Comparison of ENCODE assay signal across 9 mouse cellular contexts in the genomic region with DNA sequence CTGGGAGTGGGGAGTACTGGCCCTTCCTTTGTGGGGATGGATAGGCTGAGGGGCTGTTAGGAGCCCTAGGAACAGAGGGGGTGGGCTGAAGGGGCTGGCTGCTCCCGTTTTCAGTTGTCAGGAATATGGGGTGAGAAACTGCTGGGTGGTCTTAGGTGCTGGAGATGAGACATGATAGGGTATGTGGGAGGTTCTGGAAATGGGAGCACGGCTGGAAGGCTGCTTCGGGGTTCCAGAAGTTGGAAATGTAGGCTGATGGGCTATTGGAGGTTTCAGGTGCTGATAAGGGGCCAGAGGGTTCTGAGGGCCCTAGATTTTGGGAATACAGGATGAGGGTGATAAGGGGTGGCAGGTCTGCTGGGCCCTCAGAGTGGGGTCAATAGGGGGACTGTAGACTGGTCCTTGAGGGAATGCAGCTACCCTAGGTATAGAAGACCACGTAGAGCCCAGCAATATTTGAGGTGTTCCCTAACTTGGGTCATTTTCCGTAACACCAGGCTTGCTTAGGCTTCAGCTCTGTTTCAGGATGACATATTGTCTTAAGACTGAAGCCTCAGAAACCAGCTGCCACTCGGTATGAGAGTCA. TPM values are rescaled to one million over a fixed set of nuclear protein-coding genes. Genes with fewer than 3 reads are reported as not detected.
DNase-seq lines count a peak whose midpoint lies in the region; ATAC-seq lines count a peak whose summit lies in the region.
"Had no signal": no experiment of that assay in that cellular context is flagged by ENCODE, and none has a peak within 500 bp of the region (broad histone marks: within the 10 kb centered on the region; RNA-seq: fewer than 3 reads in every experiment).

No protein-coding gene starts in this region.

- H3K4me3 ChIP-seq in neural tube, embryonic 11.5 days (ENCODE audit: low read depth, low read length) = peak overlapping the region; percentile 48; the same call in 1 of the 2 replicates
- H3K4me3 ChIP-seq in forebrain, embryonic 14.5 days (ENCODE audit: low read depth, low read length) = peak overlapping the region; percentile 47
- H3K4me3 ChIP-seq in liver, embryonic 11.5 days (ENCODE audit: low read depth, low read length) = 0 out of 2 replicates have a peak overlapping the region, but pooled peaks have one; percentile 58
- H3K4me3 ChIP-seq in stomach, embryonic 15.5 days (replicated peaks) = peak overlapping the region; percentile 19; the same call in 1 of the 2 replicates

- no peaks in the 10 kb centered on the region for H3K9me3 ChIP-seq in neural tube, embryonic 11.5 days (ENCODE audit: control insufficient read depth, low read length)
- H3K9me3 ChIP-seq in forebrain, embryonic 14.5 days (replicated peaks; ENCODE audit: control insufficient read depth, low read length) = no peaks in the 10 kb centered on the region
- no peaks in the 10 kb centered on the region for H3K9me3 ChIP-seq in liver, embryonic 11.5 days (ENCODE audit: control insufficient read depth, low read length)
- no peaks in the 10 kb centered on the region for H3K9me3 ChIP-seq in stomach, embryonic 15.5 days

- intact Hi-C loops in left cerebral cortex, postnatal 14 days (cut with DNase I) = loop anchor here (2.0 kb wide), 1 partner anchor 27 kb away; no protein-coding TSS in a partner anchor

- H3K4me2 ChIP-seq in neural tube, embryonic 11.5 days (ENCODE audit: low read depth) = peak overlapping the region; percentile 20; the same call in 1 of the 2 replicates
- H3K4me2 ChIP-seq in forebrain, embryonic 14.5 days (ENCODE audit: low read length) = peak overlapping the region; percentile 34
- peak overlapping the region; percentile 55 for H3K4me2 ChIP-seq in liver, embryonic 11.5 days
- H3K4me2 ChIP-seq in stomach, embryonic 15.5 days = peak overlapping the region; percentile 74

- ATAC-seq in neural tube, embryonic 11.5 days (ENCODE audit: insufficient read depth, low FRiP score, low TSS enrichment) = peak; percentile 15; the same call in 1 of the 2 replicates
- peak; percentile 19; the same call in 1 of the 2 replicates for ATAC-seq in forebrain, embryonic 14.5 days
- no peak; the same call in 1 of the 2 replicates for ATAC-seq in liver, embryonic 11.5 days (replicated peaks; ENCODE audit: low FRiP score)
- ATAC-seq in stomach, embryonic 15.5 days (ENCODE audit: insufficient read depth, low FRiP score, low read depth) = no peak

- peaks cover 5% of the 10 kb centered on the region; the same call in 1 of the 2 replicates for H3K4me1 ChIP-seq in neural tube, embryonic 11.5 days (ENCODE audit: control insufficient read depth, insufficient read depth, low read length)
- peaks cover 9% of the 10 kb centered on the region for H3K4me1 ChIP-seq in forebrain, embryonic 14.5 days (ENCODE audit: control insufficient read depth, insufficient read depth, low read length)
- peaks cover 5% of the 10 kb centered on the region for H3K4me1 ChIP-seq in liver, embryonic 11.5 days (replicated peaks; ENCODE audit: control insufficient read depth, insufficient read depth, low read length)
- peaks cover 3% of the 10 kb centered on the region; the same call in 1 of the 2 replicates for H3K4me1 ChIP-seq in stomach, embryonic 15.5 days

- H3K27ac ChIP-seq in neural tube, embryonic 11.5 days (ENCODE audit: low read depth, low read length) = no peak overlapping the region
- H3K27ac ChIP-seq in forebrain, embryonic 14.5 days (ENCODE audit: low read depth, low read length) = no peak overlapping the region
- peak overlapping the region; percentile 49; the same call in 1 of the 2 replicates for H3K27ac ChIP-seq in liver, embryonic 11.5 days (ENCODE audit: low read depth, low read length)
- H3K27ac ChIP-seq in stomach, embryonic 15.5 days = 0 out of 2 replicates have a peak overlapping the region, but pooled peaks have one; percentile 31

- no peak for DNase-seq in neural tube, embryonic 11.5 days (ENCODE audit: low spot score)
- DNase-seq in neural tube, embryonic 10.5 days (ENCODE audit: extremely low spot score, low spot score) = no peak
- DNase-seq in forebrain, embryonic 14.5 days (ENCODE audit: low spot score) = no peak
- DNase-seq in liver, embryonic 11.5 days (ENCODE audit: low spot score) = no peak
- DNase-seq in retina, postnatal 1 day = no peak
- DNase-seq in left cerebral cortex, postnatal 14 days (ENCODE audit: low spot score in 2 of 2) = no peak
- DNase-seq in adrenal gland, postnatal 36 days = no peak

- no peak overlapping the region; the same call in 1 of the 2 replicates for H3K9ac ChIP-seq in neural tube, embryonic 11.5 days (ENCODE audit: low read length)
- no peak overlapping the region for H3K9ac ChIP-seq in forebrain, embryonic 14.5 days (ENCODE audit: low read length)
- peak overlapping the region; percentile 54 for H3K9ac ChIP-seq in liver, embryonic 11.5 days (ENCODE audit: low read depth, low read length)
- H3K9ac ChIP-seq in stomach, embryonic 15.5 days = no peak overlapping the region

- H3K36me3 ChIP-seq in neural tube, embryonic 11.5 days (ENCODE audit: control insufficient read depth, insufficient read depth, low read length) = no peaks in the 10 kb centered on the region
- H3K36me3 ChIP-seq in forebrain, embryonic 14.5 days (ENCODE audit: control insufficient read depth, insufficient read depth, low read length) = no peaks in the 10 kb centered on the region
- H3K36me3 ChIP-seq in liver, embryonic 11.5 days (ENCODE audit: control insufficient read depth, insufficient read depth, low read length) = no peaks in the 10 kb centered on the region
- no peaks in the 10 kb centered on the region for H3K36me3 ChIP-seq in stomach, embryonic 15.5 days

- WGBS in neural tube, embryonic 11.5 days = 76% methylated on average over 6 of the region's 6 CpGs
- WGBS in forebrain, embryonic 14.5 days = 73% methylated on average over 6 of the region's 6 CpGs
- WGBS in liver, embryonic 11.5 days = 72% methylated on average over 6 of the region's 6 CpGs
- 72% methylated on average over 6 of the region's 6 CpGs for WGBS in stomach, embryonic 15.5 days

- no peaks in the 10 kb centered on the region for H3K27me3 ChIP-seq in neural tube, embryonic 11.5 days (ENCODE audit: control insufficient read depth, insufficient read depth, low read length)
- no peaks in the 10 kb centered on the region for H3K27me3 ChIP-seq in forebrain, embryonic 14.5 days (replicated peaks; ENCODE audit: control insufficient read depth, insufficient read depth, low read length)
- no peaks in the 10 kb centered on the region for H3K27me3 ChIP-seq in liver, embryonic 11.5 days (replicated peaks; ENCODE audit: control insufficient read depth, insufficient read depth, low read length)
- no peaks in the 10 kb centered on the region for H3K27me3 ChIP-seq in stomach, embryonic 15.5 days (replicated peaks)

RNA-seq across cellular contexts. Expression of a gene that starts 0.5 kb away (rescaled TPM):
- 0.59 and 0.82 TPM in 2 replicates for polyA plus RNA-seq in neural tube, embryonic 11.5 days (2014; fragmentation: Nextera tagmentation; extraction: Ambion mirVana)
- polyA plus RNA-seq in forebrain, embryonic 14.5 days (2014; fragmentation: Nextera tagmentation; extraction: Ambion mirVana) = 0.51 and 0.55 TPM in 2 replicates
- 1.0 and 1.3 TPM in 2 replicates for polyA plus RNA-seq in liver, embryonic 11.5 days (2014; fragmentation: Nextera tagmentation; extraction: Ambion mirVana)
- 0.80 and 1.1 TPM in 2 replicates for polyA plus RNA-seq in stomach, embryonic 15.5 days (2015; fragmentation: Nextera tagmentation; extraction: Ambion mirVana)
- total RNA-seq in left cerebral cortex, postnatal 14 days (2021) = under 1 TPM; 0.36 to 0.53 TPM
- total RNA-seq in adrenal gland, postnatal 36 days (2021) = under 1 TPM in 1 of 2 experiments, not detected in 1; 0.36 TPM
- total RNA-seq: gastrocnemius, adult 8-10 months had no signal

RNA-seq across cellular contexts. Expression of a gene that starts 0.7 kb away (rescaled TPM):
- polyA plus RNA-seq in neural tube, embryonic 11.5 days (2014; fragmentation: Nextera tagmentation; extraction: Ambion mirVana) = 2.8 and 3.9 TPM in 2 replicates
- 5.1 and 6.2 TPM in 2 replicates for polyA plus RNA-seq in forebrain, embryonic 14.5 days (2014; fragmentation: Nextera tagmentation; extraction: Ambion mirVana)
- polyA plus RNA-seq in liver, embryonic 11.5 days (2014; fragmentation: Nextera tagmentation; extraction: Ambion mirVana) = 4.0 and 5.8 TPM in 2 replicates
- 5.8 and 6.8 TPM in 2 replicates for polyA plus RNA-seq in stomach, embryonic 15.5 days (2015; fragmentation: Nextera tagmentation; extraction: Ambion mirVana)
- 10 to 100 TPM; 22.1 to 25.7 TPM for total RNA-seq in left cerebral cortex, postnatal 14 days (2021)
- total RNA-seq in adrenal gland, postnatal 36 days (2021) = 10 to 100 TPM; 55.1 to 66.5 TPM

RNA-seq across cellular contexts. Expression of a gene that starts 17.8 kb away (rescaled TPM):
- polyA plus RNA-seq in neural tube, embryonic 11.5 days (2014; fragmentation: Nextera tagmentation; extraction: Ambion mirVana) = 0.37 and 0.73 TPM in 2 replicates
- polyA plus RNA-seq in forebrain, embryonic 14.5 days (2014; fragmentation: Nextera tagmentation; extraction: Ambion mirVana) = 0.52 and 0.77 TPM in 2 replicates
- polyA plus RNA-seq in liver, embryonic 11.5 days (2014; fragmentation: Nextera tagmentation; extraction: Ambion mirVana) = 0.13 and 0.23 TPM in 2 replicates
- 0.64 and 0.67 TPM in 2 replicates for polyA plus RNA-seq in stomach, embryonic 15.5 days (2015; fragmentation: Nextera tagmentation; extraction: Ambion mirVana)
- 10 to 100 TPM; 21.2 to 22.3 TPM for total RNA-seq in left cerebral cortex, postnatal 14 days (2021)
- total RNA-seq in adrenal gland, postnatal 36 days (2021) = 1 to 10 TPM in 1 of 2 experiments, under 1 TPM in 1; 0.63 to 1.2 TPM

RNA-seq across cellular contexts. Expression of a gene that starts 23.5 kb away (rescaled TPM):
- 75.4 and 86.4 TPM in 2 replicates for polyA plus RNA-seq in neural tube, embryonic 11.5 days (2014; fragmentation: Nextera tagmentation; extraction: Ambion mirVana)
- polyA plus RNA-seq in forebrain, embryonic 14.5 days (2014; fragmentation: Nextera tagmentation; extraction: Ambion mirVana) = 104 and 111 TPM in 2 replicates
- polyA plus RNA-seq in liver, embryonic 11.5 days (2014; fragmentation: Nextera tagmentation; extraction: Ambion mirVana) = 54.8 and 60.7 TPM in 2 replicates
- polyA plus RNA-seq in stomach, embryonic 15.5 days (2015; fragmentation: Nextera tagmentation; extraction: Ambion mirVana) = 72.0 and 79.7 TPM in 2 replicates
- 10 to 100 TPM; 87.1 to 98.6 TPM for total RNA-seq in left cerebral cortex, postnatal 14 days (2021)
- total RNA-seq in adrenal gland, postnatal 36 days (2021) = 100 to 1,000 TPM; 137 to 140 TPM

RNA-seq across cellular contexts. Expression of a gene that starts 25.2 kb away (rescaled TPM):
- polyA plus RNA-seq in neural tube, embryonic 11.5 days (2014; fragmentation: Nextera tagmentation; extraction: Ambion mirVana) = 20.3 and 24.6 TPM in 2 replicates
- polyA plus RNA-seq in forebrain, embryonic 14.5 days (2014; fragmentation: Nextera tagmentation; extraction: Ambion mirVana) = 27.9 and 32.8 TPM in 2 replicates
- 91.8 and 99.6 TPM in 2 replicates for polyA plus RNA-seq in liver, embryonic 11.5 days (2014; fragmentation: Nextera tagmentation; extraction: Ambion mirVana)
- polyA plus RNA-seq in stomach, embryonic 15.5 days (2015; fragmentation: Nextera tagmentation; extraction: Ambion mirVana) = 195 and 238 TPM in 2 replicates
- 1 to 10 TPM; 5.3 to 5.6 TPM for total RNA-seq in left cerebral cortex, postnatal 14 days (2021)
- 100 to 1,000 TPM; 264 to 580 TPM for total RNA-seq in adrenal gland, postnatal 36 days (2021)

Comparison
In these comparisons a context has a peak if more than half of its experiments do, and no peak if none do; other contexts are left out.
1. ATAC-seq: peak in neural tube, embryonic 11.5 days (single experiment) and forebrain, embryonic 14.5 days (single experiment); none in liver, embryonic 11.5 days (single experiment) and stomach, embryonic 15.5 days (single experiment).
2. H3K27ac ChIP-seq: peak in liver, embryonic 11.5 days (single experiment) and stomach, embryonic 15.5 days (single experiment); none in neural tube, embryonic 11.5 days (single experiment) and forebrain, embryonic 14.5 days (single experiment).
3. H3K4me2 ChIP-seq: peak in every context shown above with its lines; median percentile 74 in stomach, embryonic 15.5 days; 55 in liver, embryonic 11.5 days; 34 in forebrain, embryonic 14.5 days; 20 in neural tube, embryonic 11.5 days.
4. Peak in every context shown above with its lines, with median percentiles within 50 percentile points of each other: H3K4me3 ChIP-seq.